Mouse (Mus musculus) forebrain, embryonic 10.5 days (tissue): Measurements from ENCODE around the gene Zfp764. TPM values are rescaled to one million over a fixed set of nuclear protein-coding genes. Genes with fewer than 3 reads are reported as not detected.
A peak's percentile ranks its signal among the peaks of the same experiment; 100 is the strongest.
"Not testable (repeated sequence)": the region's sequence is repeated elsewhere in the genome, so short reads cannot be mapped to it uniquely, and the experiment has no call there.

Experiments
- DNase-seq: peaks from one replicate; pipeline ENCODE4 v3.0.0-alpha.2; 2017; ENCODE audit warnings: low spot score; ENCODE audit errors: extremely low spot score
- H3K27ac ChIP-seq: fragments of 300-500 bp; sonication (generic); 2 replicates; pipeline ENCODE4 v1.5.1; 2016; ENCODE audit warnings: mild to moderate bottlenecking
- H3K27me3 ChIP-seq: fragments of 300-500 bp; sonication (generic); 2 replicates; pipeline ENCODE4 v1.6.1; 2016; ENCODE audit warnings: mild to moderate bottlenecking; ENCODE audit not compliant: poor library complexity, severe bottlenecking
- H3K36me3 ChIP-seq: fragments of 300-500 bp; sonication (generic); replicated peaks from 2 replicates; pipeline ENCODE4 v1.6.1; 2016; ENCODE audit warnings: mild to moderate bottlenecking, moderate library complexity
- H3K4me1 ChIP-seq: fragments of 300-500 bp; sonication (generic); 2 replicates; pipeline ENCODE4 v1.6.1; 2016
- H3K4me3 ChIP-seq: fragments of 300-500 bp; sonication (generic); 2 replicates; pipeline ENCODE4 v1.5.1; 2016; ENCODE audit warnings: mild to moderate bottlenecking, moderate library complexity
- H3K9me3 ChIP-seq: fragments of 300-500 bp; sonication (generic); 2 replicates; pipeline ENCODE4 v1.6.1; 2016; ENCODE audit warnings: mild to moderate bottlenecking, moderate library complexity
- WGBS: fragments of 180-500 bp; shearing (Covaris S2); methylation state at CpG from one replicate; pipeline ENCODE4 v1.1.7; 2016; 5-methylcytosine and 5-hydroxymethylcytosine counted together
- polyA plus RNA-seq: library from polyadenylated mRNA; unstranded; fragments of >200 nt; fragmentation: Nextera tagmentation; extraction: Ambion mirVana; gene quantifications from 2 replicates; pipeline ENCODE4 v1.2.1, GENCODE M21; 2016

The Zfp764 gene
- 5.8 and 6.1 TPM in 2 replicates for polyA plus RNA-seq

DNA sequence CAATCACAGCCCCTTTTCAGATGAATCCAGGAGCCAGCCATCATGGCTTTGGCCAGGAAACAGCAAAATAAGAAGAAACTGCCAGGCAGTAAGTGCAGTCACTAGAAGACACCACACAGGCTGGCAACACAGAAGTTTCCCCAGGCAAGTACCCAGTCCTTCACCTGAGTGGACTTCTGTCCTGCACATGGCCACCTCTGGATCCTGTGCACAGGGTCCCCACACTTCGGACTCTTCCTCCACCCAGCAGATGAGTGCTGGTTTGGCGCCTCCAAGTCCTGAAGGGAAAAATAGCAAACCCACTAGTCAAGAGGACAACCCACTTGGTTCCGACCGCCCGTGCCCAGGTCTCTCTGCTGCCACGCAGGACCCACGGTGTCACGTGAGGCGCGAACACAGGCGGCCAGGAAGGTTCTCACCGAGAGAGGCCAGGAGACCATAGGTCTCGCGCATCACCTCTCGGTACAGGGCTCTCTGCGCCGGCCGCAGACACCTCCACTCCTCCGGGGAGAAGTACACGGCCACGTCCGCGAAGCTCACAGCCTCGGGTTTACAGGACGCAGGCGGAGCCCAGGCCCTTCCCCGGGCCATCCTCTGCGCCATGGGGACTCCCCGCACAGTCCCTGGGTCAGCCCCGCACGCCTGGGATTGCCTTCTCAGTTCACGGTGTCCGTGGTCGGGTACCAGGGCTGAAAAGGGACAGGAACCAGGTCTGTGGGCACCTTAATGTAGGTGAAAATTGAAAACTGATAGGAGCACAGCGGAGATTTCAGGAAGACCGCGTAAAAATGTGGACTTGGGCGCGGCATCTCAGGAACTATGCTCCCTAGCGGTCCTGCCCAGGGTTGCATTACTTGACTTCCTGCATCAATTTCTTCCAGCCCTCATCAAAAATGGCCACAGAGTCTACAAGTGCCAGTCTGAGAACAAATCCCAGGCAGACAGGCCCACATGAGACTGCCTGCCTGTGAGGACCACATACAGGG is at the start of gene Zfp764:
Gene Zfp764 (minus strand): TSS at position 821 of the 986 bp plus-strand sequence.
- H3K36me3 ChIP-seq = peaks cover 12% of the 10 kb centered on the region
- peaks cover 10% of the 10 kb centered on the region for H3K4me1 ChIP-seq
- 8% methylated on average over 40 of the region's 40 CpGs for WGBS
- H3K9me3 ChIP-seq, H3K27me3 ChIP-seq: not testable (repeated sequence)
- peak within 1 kb of the TSS; percentile 91 for H3K27ac ChIP-seq
- DNase-seq = peak; percentile 81
- H3K4me3 ChIP-seq = peak within 1 kb of the TSS; percentile 65

DNA sequence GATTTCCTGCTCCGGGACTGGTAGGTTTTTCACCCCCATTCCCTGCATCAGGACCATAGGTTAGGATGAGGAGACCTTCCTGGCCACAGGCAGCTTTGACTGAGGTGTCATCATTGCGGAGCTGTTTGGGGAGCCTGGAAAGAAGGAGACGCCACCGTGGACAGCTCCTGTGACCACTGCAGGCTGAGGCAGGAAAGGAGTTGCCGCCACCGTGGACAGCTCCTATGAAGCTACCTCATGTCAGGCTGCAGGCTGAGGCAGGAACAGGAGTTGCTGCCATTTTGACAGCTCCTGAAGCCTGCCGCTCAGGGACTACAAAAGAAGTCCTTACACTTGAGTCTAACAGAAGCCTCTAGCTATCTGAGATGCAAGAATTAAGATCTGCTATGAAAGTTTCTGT is 48.3 kb upstream of the Zfp764 start:
- H3K4me1 ChIP-seq = peaks cover 29% of the 10 kb centered on the region
- no peak overlapping the region for H3K27ac ChIP-seq
- H3K36me3 ChIP-seq = peaks cover 91% of the 10 kb centered on the region
- no peaks in the 10 kb centered on the region for H3K27me3 ChIP-seq
- H3K9me3 ChIP-seq = peaks cover 17% of the 10 kb centered on the region
- WGBS = 94% methylated on average over 7 of the region's 7 CpGs
- DNase-seq = no peak
- no peak overlapping the region for H3K4me3 ChIP-seq

DNA sequence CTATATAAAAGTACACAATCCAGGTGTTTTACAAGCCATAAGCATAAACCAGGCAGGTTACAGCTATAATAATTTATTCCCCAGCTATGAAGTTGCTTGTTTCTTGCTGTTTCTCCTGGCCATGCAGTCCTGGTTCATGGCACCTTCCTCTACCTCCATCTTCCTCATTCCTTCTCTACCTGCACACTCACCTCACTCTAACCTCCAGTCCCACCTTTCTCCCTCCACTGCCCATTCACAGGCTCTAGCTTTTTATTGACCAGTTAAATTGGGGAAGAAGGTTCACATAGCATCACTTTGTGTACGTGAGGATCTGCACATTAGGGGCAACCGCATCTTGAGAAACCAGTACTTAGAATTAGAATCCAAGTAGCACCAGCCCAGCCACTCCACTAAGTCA is 46.4 kb upstream of the Zfp764 start:
- DNase-seq = no peak
- no peaks in the 10 kb centered on the region for H3K27me3 ChIP-seq
- peaks cover 37% of the 10 kb centered on the region for H3K4me1 ChIP-seq
- H3K4me3 ChIP-seq = no peak overlapping the region
- H3K36me3 ChIP-seq = peaks cover 76% of the 10 kb centered on the region
- 94% methylated on average over 2 of the region's 2 CpGs for WGBS
- H3K9me3 ChIP-seq = peaks cover 17% of the 10 kb centered on the region
- no peak overlapping the region for H3K27ac ChIP-seq

DNA sequence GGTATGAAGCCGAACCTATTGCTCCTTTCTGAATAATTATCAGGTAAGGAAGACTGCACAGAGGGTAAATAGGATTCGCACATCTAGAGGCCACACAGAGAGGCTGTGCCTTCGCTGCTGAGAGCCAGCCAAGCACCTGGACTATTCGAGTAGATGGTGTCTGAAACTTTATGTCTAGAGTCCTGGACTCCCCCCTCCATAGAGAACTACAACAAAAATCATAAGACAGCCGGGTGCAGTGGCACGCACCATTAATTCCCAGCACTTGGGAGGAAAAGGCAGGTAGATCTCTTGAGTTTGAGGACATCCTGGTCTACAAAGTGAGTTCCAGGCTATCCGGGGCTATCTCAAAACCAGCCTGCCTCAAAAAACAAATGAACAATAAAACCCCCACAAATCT is 43.3 kb upstream of the Zfp764 start:
- no peaks in the 10 kb centered on the region; the same call in 1 of the 2 replicates for H3K9me3 ChIP-seq
- 88% methylated on average over 7 of the region's 7 CpGs for WGBS
- H3K36me3 ChIP-seq = peaks cover 74% of the 10 kb centered on the region
- peaks cover 44% of the 10 kb centered on the region for H3K4me1 ChIP-seq
- H3K4me3 ChIP-seq = peak overlapping the region; percentile 84
- no peaks in the 10 kb centered on the region for H3K27me3 ChIP-seq
- DNase-seq = no peak
- peak overlapping the region; percentile 98 for H3K27ac ChIP-seq

DNA sequence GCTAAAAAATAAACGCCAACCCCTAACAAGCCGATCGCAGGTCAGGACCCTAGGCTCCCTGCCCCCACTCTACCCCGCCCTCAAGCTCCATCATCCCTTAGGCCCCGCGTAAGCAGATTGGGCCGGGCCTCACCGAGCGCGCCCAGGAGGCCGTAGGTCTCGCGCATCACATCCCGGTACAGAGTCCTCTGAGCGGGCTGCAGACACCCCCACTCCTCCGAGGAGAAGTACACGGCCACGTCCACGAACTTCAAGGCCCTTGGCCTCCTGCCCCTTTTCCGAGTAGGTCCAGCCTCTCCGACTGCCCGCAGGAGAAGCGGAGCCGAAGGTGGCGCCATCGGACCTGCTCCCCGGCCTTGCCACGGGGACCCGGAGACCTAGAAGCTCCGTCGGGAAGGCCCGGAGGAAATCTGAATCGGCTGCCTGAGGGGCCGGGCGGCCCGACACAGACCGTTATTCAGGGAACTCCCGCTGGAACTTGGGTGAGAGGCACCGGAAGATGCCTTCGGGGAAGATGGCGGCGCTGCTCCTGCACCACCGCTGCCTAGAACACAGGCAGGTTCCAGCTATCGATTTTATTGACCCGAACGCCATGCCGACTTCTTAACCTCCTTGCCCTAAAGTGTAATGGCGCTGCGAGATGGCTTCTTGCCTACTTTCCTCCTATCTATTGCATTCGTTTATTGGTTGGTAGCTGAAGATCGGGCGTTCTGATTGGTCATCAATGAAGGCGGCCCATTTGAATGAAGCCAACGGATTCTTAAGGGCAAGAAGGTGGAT is 42.1 kb upstream of the Zfp764 start, which contains the start of gene Zfp689:
Gene Zfp689 (minus strand): TSS at position 638 of the 780 bp plus-strand sequence.
- peak; percentile 93 for DNase-seq
- under 1% methylated on average over 54 of the region's 54 CpGs for WGBS
- Histone ChIP-seq H3K4me1 (peaks cover 44% of the 10 kb centered on the region), H3K27ac (peak within 1 kb of the TSS; percentile 98), H3K27me3 (no peaks in the 10 kb centered on the region), H3K36me3 (peaks cover 76% of the 10 kb centered on the region), H3K9me3 (no peaks in the 10 kb centered on the region), H3K4me3 (peak within 1 kb of the TSS; percentile 84)

DNA sequence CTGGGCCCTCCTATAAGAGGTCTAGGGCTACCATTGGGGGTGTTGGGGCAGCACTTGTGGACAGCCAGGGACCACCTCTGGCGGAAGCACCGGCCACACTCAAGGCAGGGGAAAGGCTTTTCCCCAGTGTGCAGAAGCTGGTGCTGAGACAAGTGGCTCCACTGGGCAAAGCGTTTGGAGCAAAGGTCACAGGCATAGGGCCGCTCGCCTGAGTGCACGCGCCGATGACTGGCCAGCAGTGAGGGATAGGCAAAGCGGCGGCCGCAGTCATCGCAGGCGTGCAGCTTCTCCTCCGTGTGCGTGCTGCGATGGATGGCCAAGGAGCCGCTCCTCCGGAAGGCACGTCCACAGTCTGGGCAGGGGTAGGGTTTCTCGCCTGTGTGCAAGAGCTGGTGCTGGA is 37.4 kb upstream of the Zfp764 start:
- peaks cover under 1% of the 10 kb centered on the region; the same call in 1 of the 2 replicates for H3K9me3 ChIP-seq
- H3K27me3 ChIP-seq = no peaks in the 10 kb centered on the region
- H3K27ac ChIP-seq = no peak overlapping the region
- WGBS = 89% methylated on average over 20 of the region's 20 CpGs
- DNase-seq = no peak
- H3K4me3 ChIP-seq = no peak overlapping the region
- peaks cover 9% of the 10 kb centered on the region for H3K4me1 ChIP-seq
- peaks cover 69% of the 10 kb centered on the region for H3K36me3 ChIP-seq

DNA sequence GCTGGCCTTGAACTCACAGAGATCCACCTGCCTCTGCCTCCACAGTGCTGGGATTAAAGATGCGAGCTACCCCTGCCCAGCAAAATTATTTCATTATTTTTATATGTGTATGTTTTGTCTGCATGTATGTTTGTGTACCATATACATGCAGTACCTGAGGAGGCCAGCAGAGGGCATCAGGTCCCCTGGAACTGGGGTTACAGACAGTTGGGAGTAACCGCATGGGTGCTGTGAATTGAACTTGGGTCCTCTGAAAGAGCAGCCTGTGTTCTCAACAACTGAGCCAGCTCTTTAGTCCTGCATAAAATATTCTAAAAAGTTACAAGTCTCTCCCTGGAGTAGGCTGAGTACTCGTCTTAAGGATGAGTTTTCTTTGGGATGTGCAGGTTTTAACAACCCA is 31.1 kb upstream of the Zfp764 start:
- Histone ChIP-seq H3K27ac (no peak overlapping the region), H3K9me3 (peaks cover 16% of the 10 kb centered on the region), H3K36me3 (peaks cover 20% of the 10 kb centered on the region), H3K27me3 (no peaks in the 10 kb centered on the region), H3K4me3 (no peak overlapping the region), H3K4me1 (no peaks in the 10 kb centered on the region)
- no peak for DNase-seq
- 89% methylated on average over 3 of the region's 3 CpGs for WGBS

DNA sequence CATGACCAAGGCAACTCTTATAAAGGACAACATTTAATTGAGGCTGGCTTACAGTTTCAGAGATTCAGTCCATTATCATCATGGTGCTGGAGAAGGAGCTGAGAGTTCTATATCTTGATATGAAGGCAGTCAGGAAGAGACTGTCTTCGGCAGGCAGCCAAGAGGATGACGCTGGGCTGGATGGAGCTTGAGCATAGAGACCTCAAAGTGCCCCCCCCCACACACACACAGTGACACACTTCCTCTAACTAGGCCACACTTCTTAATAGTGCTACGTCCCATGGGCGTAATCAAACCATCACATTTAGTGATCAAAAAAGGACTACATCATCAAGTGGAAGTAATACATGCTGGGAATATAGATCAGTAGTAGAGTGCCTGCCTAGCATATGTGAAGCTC is 28.6 kb upstream of the Zfp764 start:
- Histone ChIP-seq H3K27me3 (no peaks in the 10 kb centered on the region), H3K36me3 (no peaks in the 10 kb centered on the region), H3K9me3 (peaks cover 16% of the 10 kb centered on the region), H3K4me3 (no peak overlapping the region), H3K4me1 (no peaks in the 10 kb centered on the region), H3K27ac (no peak overlapping the region)
- 89% methylated on average over 4 of the region's 4 CpGs for WGBS
- DNase-seq = no peak

DNA sequence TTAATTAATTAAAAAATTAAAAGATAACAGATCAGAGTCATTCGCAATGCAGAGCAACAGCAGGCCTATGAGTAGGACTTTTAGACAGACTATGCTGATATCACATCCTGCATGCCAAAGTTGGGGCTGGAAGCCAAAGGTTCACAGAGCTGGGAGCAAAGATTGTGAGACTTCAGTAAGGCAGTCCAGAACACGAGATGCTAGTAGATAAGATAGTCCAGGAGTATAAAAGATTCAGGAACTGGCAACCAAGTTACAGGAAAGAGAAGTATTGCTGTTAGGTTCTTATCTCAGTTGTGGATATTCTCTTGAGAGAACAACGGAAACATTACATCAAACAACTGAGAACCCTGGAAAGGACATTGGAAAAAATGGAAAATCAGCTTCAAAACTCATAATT is 19.7 kb upstream of the Zfp764 start:
- DNase-seq = no peak
- Histone ChIP-seq H3K27me3 (peaks cover 20% of the 10 kb centered on the region), H3K36me3 (no peaks in the 10 kb centered on the region), H3K4me1 (peaks cover 13% of the 10 kb centered on the region), H3K4me3 (no peak overlapping the region), H3K9me3 (no peaks in the 10 kb centered on the region), H3K27ac (no peak overlapping the region)
- WGBS = 76% methylated on average over 3 of the region's 3 CpGs

DNA sequence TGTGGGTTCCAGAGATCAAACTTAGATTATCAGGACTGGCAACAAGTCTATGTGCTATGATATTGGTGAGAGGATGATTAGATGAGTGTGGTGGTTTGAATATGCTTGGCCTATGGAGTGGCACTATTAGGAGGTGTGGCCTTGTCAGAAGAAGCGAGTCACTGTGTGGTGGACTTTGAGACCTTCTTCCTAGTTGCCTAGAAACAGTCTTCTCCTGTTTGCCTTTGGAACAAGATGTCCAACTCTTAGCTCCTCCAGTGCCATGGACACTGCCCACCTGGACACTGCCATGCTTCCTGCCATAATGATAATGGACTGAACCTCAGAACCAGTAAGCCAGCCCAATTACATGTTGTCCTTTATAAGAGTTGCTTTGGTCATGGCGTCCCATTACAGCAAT is 19.3 kb upstream of the Zfp764 start:
- H3K4me3 ChIP-seq = no peak overlapping the region
- no peak for DNase-seq
- H3K36me3 ChIP-seq = no peaks in the 10 kb centered on the region
- H3K9me3 ChIP-seq = no peaks in the 10 kb centered on the region
- no peak overlapping the region for H3K27ac ChIP-seq
- WGBS = 88% methylated on average over 2 of the region's 2 CpGs
- H3K27me3 ChIP-seq = peaks cover 20% of the 10 kb centered on the region
- peaks cover 17% of the 10 kb centered on the region for H3K4me1 ChIP-seq

DNA sequence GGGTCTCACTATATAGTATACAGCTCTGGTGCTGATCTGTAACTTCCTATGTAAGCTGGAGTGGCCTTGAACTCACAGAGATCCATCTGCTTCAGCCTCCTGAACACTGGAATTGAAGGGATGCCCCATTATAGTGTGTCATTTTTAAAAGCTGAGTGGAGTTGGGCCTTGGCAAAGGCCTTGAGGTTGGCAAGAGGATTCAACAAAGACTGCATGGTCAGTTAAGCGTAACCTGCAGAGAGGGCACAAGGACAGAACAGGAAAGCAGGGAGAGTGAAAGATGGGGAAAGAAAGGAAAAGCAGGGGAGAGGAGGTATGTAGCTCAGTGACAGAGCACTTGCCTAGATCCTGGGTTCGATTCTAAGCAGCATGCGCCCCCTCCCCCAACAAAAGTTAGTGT is 18.7 kb upstream of the Zfp764 start:
- 90% methylated on average over 3 of the region's 3 CpGs for WGBS
- no peak for DNase-seq
- peaks cover 18% of the 10 kb centered on the region for H3K4me1 ChIP-seq
- H3K27me3 ChIP-seq = peaks cover 20% of the 10 kb centered on the region
- no peaks in the 10 kb centered on the region for H3K9me3 ChIP-seq
- no peaks in the 10 kb centered on the region for H3K36me3 ChIP-seq
- H3K27ac ChIP-seq = no peak overlapping the region
- H3K4me3 ChIP-seq = no peak overlapping the region

DNA sequence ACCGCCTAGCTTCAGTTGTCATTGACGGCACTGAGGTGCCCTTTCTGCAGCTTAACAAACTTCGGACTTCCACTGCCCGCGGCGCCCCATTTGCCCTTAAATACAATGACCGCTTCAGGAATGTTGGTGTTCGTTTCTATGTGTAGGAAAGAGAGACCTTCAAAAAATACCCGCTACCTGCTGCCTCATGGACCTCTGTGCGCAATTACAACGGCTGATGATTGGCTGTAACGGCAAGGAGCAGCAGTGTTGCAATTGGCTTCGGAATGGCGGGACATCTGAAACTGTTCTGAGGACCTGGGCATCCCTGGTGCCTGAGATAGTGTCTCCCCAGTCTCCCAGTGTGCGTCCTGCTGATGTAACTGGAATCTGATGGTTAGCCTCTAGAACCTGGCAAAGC is 15.6 kb upstream of the Zfp764 start:
- peaks cover 18% of the 10 kb centered on the region for H3K4me1 ChIP-seq
- 2% methylated on average over 15 of the region's 15 CpGs for WGBS
- DNase-seq = no peak
- peak overlapping the region; percentile 94 for H3K27ac ChIP-seq
- peak overlapping the region; percentile 92 for H3K4me3 ChIP-seq
- peaks cover 23% of the 10 kb centered on the region for H3K36me3 ChIP-seq
- no peaks in the 10 kb centered on the region for H3K9me3 ChIP-seq
- peaks cover 20% of the 10 kb centered on the region for H3K27me3 ChIP-seq
